Mouse (Mus musculus) lung, postnatal 0 days (tissue): ENCODE measurements around the gene Tpcn1.

Experiments used
- CTCF ChIP-seq: IDR thresholded peaks from 2 replicates; pipeline ENCODE4 v1.5.1; 2016; ENCODE audit warnings: antibody characterized with exemption, mild to moderate bottlenecking
- EP300 ChIP-seq: IDR thresholded peaks from 2 replicates; pipeline ENCODE4 v1.6.1; 2016; ENCODE audit warnings: antibody characterized with exemption, mild to moderate bottlenecking, control low read depth

GRCm38 (mm10) chr5:120512911-120513555 lies 75.4 kb downstream of the Tpcn1 start:
- TF ChIP-seq EP300 (no peak), CTCF (no peak)
